Mouse (Mus musculus): ENCODE results near the gene Mfsd2a. TPM values are rescaled to one million over a fixed set of nuclear protein-coding genes. Genes with fewer than 3 reads are reported as not detected.

The Mfsd2a gene
- total and polyA plus RNA-seq, 2 experiments from 2014 or later, result 0.20 TPM; not detected in 1

DNA sequence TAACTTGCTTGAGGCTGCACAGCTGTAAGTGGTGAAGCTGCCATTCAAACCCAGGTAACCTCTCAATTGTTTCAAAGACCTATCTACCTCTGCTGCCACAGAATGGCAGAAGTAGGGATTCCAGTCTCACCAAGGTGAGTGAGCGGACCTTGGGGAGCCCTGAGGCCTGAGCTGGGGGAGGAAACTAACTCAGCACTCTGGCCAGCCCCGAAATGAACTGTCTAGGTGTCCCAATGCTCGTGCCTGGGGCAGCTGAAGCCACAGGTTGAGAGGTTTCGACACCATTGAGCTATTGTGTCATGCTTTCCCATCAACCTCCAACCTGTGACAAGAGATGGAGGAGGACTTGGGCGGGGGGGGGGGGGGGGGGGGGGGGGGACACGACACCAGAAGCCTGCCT is 4.7 kb downstream of the Mfsd2a start:
- 72% methylated on average over 5 of the region's 6 CpGs for WGBS

DNA sequence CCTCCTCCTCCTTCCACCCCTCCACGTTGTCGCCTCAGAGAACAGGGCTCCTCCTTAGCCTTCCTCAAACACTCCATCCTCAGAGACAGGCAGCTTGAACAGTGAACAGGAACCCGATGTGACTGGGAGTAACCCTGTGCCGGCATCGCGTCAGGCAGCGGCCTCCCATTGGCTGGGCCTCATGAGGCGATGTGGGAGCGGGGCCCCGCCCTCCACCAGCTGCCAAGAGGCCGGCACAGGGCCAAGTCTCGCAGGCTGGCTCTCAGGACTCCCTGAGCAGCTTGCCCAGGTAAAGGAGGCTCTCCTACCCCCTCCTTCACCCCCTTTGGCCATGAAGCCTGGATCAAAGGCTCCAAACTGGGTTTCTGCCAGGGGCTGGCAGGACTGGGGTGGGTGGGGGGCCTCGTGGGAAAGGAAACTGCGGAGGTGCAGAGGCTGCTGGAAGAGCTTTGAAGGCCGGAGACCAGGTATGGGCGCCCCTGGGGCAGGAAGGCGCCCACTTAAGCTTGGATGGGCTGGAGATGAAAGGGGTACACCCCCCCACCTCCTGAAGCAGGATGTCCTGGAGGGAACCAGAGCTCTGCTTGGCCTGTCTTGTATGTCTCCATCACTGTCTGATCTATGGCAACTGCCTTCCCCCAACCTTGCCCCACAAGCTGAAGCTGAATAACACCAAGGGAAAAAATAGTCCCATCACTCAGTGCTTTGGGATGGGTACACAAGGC is 5.4 kb downstream of the Mfsd2a start:
- Histone ChIP-seq H3K4me1 (ENCODE audit: control insufficient read depth, insufficient read depth) (peaks cover 16% of the 10 kb centered on the region), H3K9me3 (replicated peaks; ENCODE audit: control insufficient read depth, low read length) (no peaks in the 10 kb centered on the region), H3K9ac (replicated peaks; ENCODE audit: low read depth, low read length) (no peak overlapping the region), H3K27me3 (ENCODE audit: control insufficient read depth, insufficient read depth, low read length) (peaks cover 16% of the 10 kb centered on the region), H3K27ac (ENCODE audit: low read depth) (no peak overlapping the region), H3K36me3 (replicated peaks; ENCODE audit: control insufficient read depth, insufficient read depth, low read length) (no peaks in the 10 kb centered on the region), H3K4me2 (ENCODE audit: low read depth, low read length) (peak overlapping the region; percentile 49), H3K4me3 (ENCODE audit: low read depth, low read length) (no peak overlapping the region)
- DNase-seq (ENCODE audit: low spot score) (peak; percentile 73), ATAC-seq (ENCODE audit: insufficient read depth, low read depth) (peak; percentile 90)
- TF ChIP-seq EP300 (IDR thresholded peaks at IDR 0.05; ENCODE audit: low read depth) (no peak), CTCF (IDR thresholded peaks at IDR 0.05; ENCODE audit: low read depth) (no peak)
- 12% methylated on average over 17 of the region's 17 CpGs for WGBS

More for the DNA sequence above, 4.7 kb downstream of the Mfsd2a start:
- Histone ChIP-seq H3K4me1 (ENCODE audit: control insufficient read depth, insufficient read depth) (peaks cover 22% of the 10 kb centered on the region), H3K27me3 (ENCODE audit: control insufficient read depth, insufficient read depth, low read length) (peaks cover 24% of the 10 kb centered on the region), H3K9ac (replicated peaks; ENCODE audit: low read depth, low read length) (no peak overlapping the region), H3K36me3 (replicated peaks; ENCODE audit: control insufficient read depth, insufficient read depth, low read length) (no peaks in the 10 kb centered on the region), H3K4me3 (ENCODE audit: low read depth, low read length) (no peak overlapping the region), H3K27ac (ENCODE audit: low read depth) (no peak overlapping the region), H3K4me2 (ENCODE audit: low read depth, low read length) (no peak overlapping the region), H3K9me3 (replicated peaks; ENCODE audit: control insufficient read depth, low read length) (no peaks in the 10 kb centered on the region)
- DNase-seq (ENCODE audit: low spot score) (no peak), ATAC-seq (ENCODE audit: insufficient read depth, low read depth) (no peak)
- no peak for TF ChIP-seq EP300 (IDR thresholded peaks at IDR 0.05; ENCODE audit: low read depth)
- no peak for TF ChIP-seq CTCF (IDR thresholded peaks at IDR 0.05; ENCODE audit: low read depth)

DNA sequence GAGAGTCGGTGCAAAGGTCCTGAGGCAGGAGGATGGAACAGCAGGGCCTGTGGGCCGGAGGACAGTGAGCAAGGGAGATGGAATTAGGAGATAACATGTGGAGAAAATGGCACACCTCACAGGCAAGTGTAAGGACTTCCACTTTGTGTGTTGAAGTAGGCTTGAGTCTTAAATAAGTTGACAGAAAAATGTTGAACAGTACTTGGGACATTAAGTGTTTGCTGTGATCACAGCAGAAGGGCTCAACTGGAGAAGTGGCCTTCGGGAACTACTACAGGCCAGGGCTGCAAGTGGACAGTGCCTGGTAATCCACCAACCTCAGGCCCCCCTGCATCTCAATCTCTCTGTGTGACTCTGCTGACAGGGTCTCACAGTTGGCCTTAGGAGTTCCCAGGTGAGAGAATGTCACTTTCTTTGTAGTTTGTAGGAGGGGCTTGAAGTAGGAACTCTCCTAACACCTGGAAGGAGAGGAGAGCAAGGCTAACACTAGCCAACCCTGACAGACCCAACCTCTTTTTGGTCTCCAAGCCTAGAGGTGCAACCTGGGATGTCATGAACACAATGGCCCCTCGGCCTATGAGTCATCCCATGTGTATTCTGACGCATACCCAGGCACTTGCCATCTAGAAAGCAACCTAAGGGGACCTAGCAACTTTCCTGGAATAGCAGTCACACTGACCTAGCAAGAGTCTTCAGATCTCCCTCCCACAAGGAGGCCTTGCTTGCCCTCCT is 6.1 kb downstream of the Mfsd2a start:
- ATAC-seq (ENCODE audit: insufficient read depth, low read depth) (peak; percentile 42), DNase-seq (ENCODE audit: low spot score) (no peak)
- Histone ChIP-seq H3K27me3 (ENCODE audit: control insufficient read depth, insufficient read depth, low read length) (peaks cover 11% of the 10 kb centered on the region), H3K4me2 (ENCODE audit: low read depth, low read length) (peak overlapping the region; percentile 49), H3K4me1 (ENCODE audit: control insufficient read depth, insufficient read depth) (peaks cover 10% of the 10 kb centered on the region), H3K9me3 (replicated peaks; ENCODE audit: control insufficient read depth, low read length) (no peaks in the 10 kb centered on the region), H3K36me3 (replicated peaks; ENCODE audit: control insufficient read depth, insufficient read depth, low read length) (no peaks in the 10 kb centered on the region), H3K4me3 (ENCODE audit: low read depth, low read length) (no peak overlapping the region), H3K9ac (replicated peaks; ENCODE audit: low read depth, low read length) (no peak overlapping the region), H3K27ac (ENCODE audit: low read depth) (no peak overlapping the region)
- WGBS, result 61% methylated on average over 5 of the region's 5 CpGs
- no peak for TF ChIP-seq CTCF (IDR thresholded peaks at IDR 0.05; ENCODE audit: low read depth)
- TF ChIP-seq EP300 (IDR thresholded peaks at IDR 0.05; ENCODE audit: low read depth), result no peak

DNA sequence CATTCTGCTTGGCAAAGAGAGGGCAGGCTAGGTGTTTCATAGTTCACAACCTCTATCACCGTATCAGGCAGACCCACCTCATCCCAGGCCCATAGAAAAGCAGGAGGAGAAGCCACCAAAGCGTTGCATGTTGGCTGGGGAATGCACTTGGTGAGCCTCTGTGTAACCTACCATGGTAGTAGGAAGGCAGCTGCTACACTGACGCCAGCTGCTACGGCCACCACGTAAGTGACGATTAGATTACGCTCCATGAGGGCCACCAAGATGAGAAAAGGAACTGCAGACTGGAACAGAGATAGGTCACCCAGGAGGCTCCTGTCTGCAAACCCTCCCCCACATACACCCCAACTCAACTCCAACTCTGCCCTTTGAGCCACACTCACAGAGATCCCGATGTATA is 11.9 kb downstream of the Mfsd2a start:
- Histone ChIP-seq H3K27ac (ENCODE audit: low read depth) (no peak overlapping the region), H3K9me3 (replicated peaks; ENCODE audit: control insufficient read depth, low read length) (no peaks in the 10 kb centered on the region), H3K4me1 (ENCODE audit: control insufficient read depth, insufficient read depth) (no peaks in the 10 kb centered on the region), H3K36me3 (replicated peaks; ENCODE audit: control insufficient read depth, insufficient read depth, low read length) (no peaks in the 10 kb centered on the region), H3K9ac (replicated peaks; ENCODE audit: low read depth, low read length) (no peak overlapping the region), H3K4me2 (ENCODE audit: low read depth, low read length) (no peak overlapping the region), H3K27me3 (ENCODE audit: control insufficient read depth, insufficient read depth, low read length) (no peaks in the 10 kb centered on the region), H3K4me3 (ENCODE audit: low read depth, low read length) (no peak overlapping the region)
- 84% methylated on average over 8 of the region's 8 CpGs for WGBS
- DNase-seq (ENCODE audit: low spot score) (no peak), ATAC-seq (ENCODE audit: insufficient read depth, low read depth) (no peak)
- no peak for TF ChIP-seq CTCF (IDR thresholded peaks at IDR 0.05; ENCODE audit: low read depth)
- no peak for TF ChIP-seq EP300 (IDR thresholded peaks at IDR 0.05; ENCODE audit: low read depth)

DNA sequence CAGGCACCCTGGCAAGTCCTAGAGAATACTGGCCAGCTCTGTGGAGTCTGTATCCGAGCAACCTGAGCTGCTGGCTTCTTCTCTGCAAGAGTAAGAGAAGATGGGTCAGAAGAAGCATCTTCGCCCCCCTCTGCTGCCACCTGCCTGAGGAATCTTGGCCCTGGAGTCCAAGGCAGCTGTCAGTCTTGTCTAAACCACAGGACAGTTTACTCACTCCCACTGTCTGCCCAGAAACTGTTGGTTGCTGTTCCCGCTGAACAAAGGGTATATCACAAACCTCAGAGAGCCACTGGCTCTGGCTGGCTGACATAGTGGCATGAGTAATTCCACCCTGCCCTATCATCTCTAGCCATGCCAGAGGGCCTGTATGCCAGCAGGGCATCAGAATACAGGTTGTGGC is 13.8 kb downstream of the Mfsd2a start:
- ATAC-seq (ENCODE audit: insufficient read depth, low read depth) (no peak), DNase-seq (ENCODE audit: low spot score) (no peak)
- H3K4me2 ChIP-seq (ENCODE audit: low read depth, low read length), result no peak overlapping the region
- no peak overlapping the region for H3K27ac ChIP-seq (ENCODE audit: low read depth)
- no peak overlapping the region for H3K9ac ChIP-seq (replicated peaks; ENCODE audit: low read depth, low read length)
- no peak for TF ChIP-seq EP300 (IDR thresholded peaks at IDR 0.05; ENCODE audit: low read depth)
- TF ChIP-seq CTCF (IDR thresholded peaks at IDR 0.05; ENCODE audit: low read depth), result no peak
- no peaks in the 10 kb centered on the region for H3K9me3 ChIP-seq (replicated peaks; ENCODE audit: control insufficient read depth, low read length)
- H3K4me3 ChIP-seq (ENCODE audit: low read depth, low read length), result no peak overlapping the region
- 71% methylated on average over 3 of the region's 3 CpGs for WGBS
- no peaks in the 10 kb centered on the region for H3K4me1 ChIP-seq (ENCODE audit: control insufficient read depth, insufficient read depth)
- no peaks in the 10 kb centered on the region for H3K36me3 ChIP-seq (replicated peaks; ENCODE audit: control insufficient read depth, insufficient read depth, low read length)
- no peaks in the 10 kb centered on the region for H3K27me3 ChIP-seq (ENCODE audit: control insufficient read depth, insufficient read depth, low read length)

All from heart, postnatal 0 days (tissue).